Mouse (Mus musculus) MEL (cell line): ENCODE measurements at regions not wholly inside any gene's neighbourhood (a gene's known extent, or its start where the extent isn't known, plus 50 kb on each side); places are given as distances from the start of the nearest gene placed in this dataset.

Source experiments
- CTCF ChIP-seq, 3 experiments: IDR thresholded peaks in 2 of 3; conservative IDR thresholded peaks in 1 of 3; 2 replicates each; pipeline ENCODE4 v1.5.1; 2011 to 2012; ENCODE audit warnings: low read length in 3 of 3, low read depth in 2 of 3, mild to moderate bottlenecking in 2 of 3, improper control_type of control experiment in 1 of 3, inconsistent platforms in 1 of 3, mixed read lengths in 1 of 3, moderate library complexity in 1 of 3; ENCODE audit not compliant: control insufficient read depth in 1 of 3, insufficient read depth in 1 of 3, poor library complexity in 1 of 3, severe bottlenecking in 1 of 3
- EP300 ChIP-seq, 2 experiments: IDR thresholded peaks; 2 replicates each; pipeline ENCODE4 v1.6.1; 2011; ENCODE audit warnings: improper control_type of control experiment in 2 of 2, low read length in 2 of 2, low read depth in 1 of 2, mild to moderate bottlenecking in 1 of 2
- GABPA ChIP-seq: IDR thresholded peaks from 2 replicates; pipeline ENCODE4 v1.6.1; 2012; ENCODE audit warnings: low read depth, mild to moderate bottlenecking, inconsistent platforms, low read length, improper control_type of control experiment, moderate library complexity
- HCFC1 ChIP-seq: IDR thresholded peaks from 2 replicates; pipeline ENCODE4 v1.6.1; 2012; ENCODE audit warnings: low read depth, mild to moderate bottlenecking, inconsistent platforms, low read length, improper control_type of control experiment, moderate library complexity
- POLR2A ChIP-seq, 2 experiments: IDR thresholded peaks; 2 replicates each; pipeline ENCODE4 v1.6.1; 2011 to 2012; ENCODE audit warnings: low read length in 2 of 2, mild to moderate bottlenecking in 2 of 2, control low read depth in 1 of 2, improper control_type of control experiment in 1 of 2, low read depth in 1 of 2, moderate library complexity in 1 of 2; ENCODE audit not compliant: control insufficient read depth in 1 of 2, insufficient read depth in 1 of 2, poor library complexity in 1 of 2
- POLR2AphosphoS2 ChIP-seq: IDR thresholded peaks from 2 replicates; pipeline ENCODE4 v1.6.1; 2011; ENCODE audit warnings: low read length, improper control_type of control experiment
- TBP ChIP-seq: IDR thresholded peaks from 2 replicates; pipeline ENCODE4 v1.8.0; 2011; ENCODE audit warnings: low read depth, low read length, improper control_type of control experiment
- TCF12 ChIP-seq: IDR thresholded peaks from 2 replicates; pipeline ENCODE4 v1.6.1; 2014; ENCODE audit warnings: low read depth, mild to moderate bottlenecking, inconsistent platforms, low read length, improper control_type of control experiment, moderate library complexity
- USF1 ChIP-seq: IDR thresholded peaks from 2 replicates; pipeline ENCODE4 v1.6.1; 2014; ENCODE audit warnings: low read depth, mild to moderate bottlenecking, inconsistent platforms, low read length, improper control_type of control experiment, moderate library complexity

GRCm38 (mm10) chr1:150251876-150252275, 67.3 kb upstream of the Pdc start:
- no peak for TF ChIP-seq TCF12
- TF ChIP-seq HCFC1, result no peak
- no peak for TF ChIP-seq TBP
- no peak for TF ChIP-seq CTCF (IDR thresholded peaks at IDR 0.05 in 2 of 3, conservative IDR thresholded peaks at IDR 0.05 in 1 of 3; ENCODE audit: control insufficient read depth in 1 of 3, insufficient read depth in 1 of 3, low read depth in 2 of 3, low read length in 3 of 3, poor library complexity in 1 of 3, severe bottlenecking in 1 of 3)
- no peak for TF ChIP-seq EP300 (IDR thresholded peaks at IDR 0.05; ENCODE audit: low read depth in 1 of 2, low read length in 2 of 2)
- no peak for TF ChIP-seq POLR2A (IDR thresholded peaks at IDR 0.05; ENCODE audit: control insufficient read depth in 1 of 2, insufficient read depth in 1 of 2, low read depth in 1 of 2, low read length in 2 of 2, poor library complexity in 1 of 2)
- no peak for TF ChIP-seq USF1
- no peak for TF ChIP-seq POLR2AphosphoS2
- TF ChIP-seq GABPA, result no peak
